Mouse (Mus musculus): ENCODE data around the gene Tm4sf5. TPM values are rescaled to one million over a fixed set of nuclear protein-coding genes. Genes with fewer than 3 reads are reported as not detected.
"Not testable (repeated sequence)": the region's sequence is repeated elsewhere in the genome, so short reads cannot be mapped to it uniquely, and the experiment has no call there.

Tm4sf5 gene
- polyA plus RNA-seq, 1 experiment from 2014 or later, result 0.91 TPM

GRCm38 (mm10) chr11:70514288-70514687, 9.2 kb downstream of the Tm4sf5 start, which contains the start of gene Vmo1:
TSS of gene Vmo1 (minus strand) at chr11:70514616.
- Histone ChIP-seq H3K4me1 (ENCODE audit: control insufficient read depth, insufficient read depth, low read length) (0 out of 2 replicates have a peak, but pooled peaks cover 8% of the 10 kb centered on the region), H3K36me3 (ENCODE audit: control insufficient read depth, insufficient read depth, low read length) (no peaks in the 10 kb centered on the region), H3K4me3 (ENCODE audit: low read length) (no peak within 1 kb of the TSS), H3K27me3 (ENCODE audit: control insufficient read depth, insufficient read depth, low read length) (no peaks in the 10 kb centered on the region; the same call in 1 of the 2 replicates), H3K9ac (ENCODE audit: low read depth, low read length) (no peak within 1 kb of the TSS), H3K27ac (ENCODE audit: low read depth, low read length) (no peak within 1 kb of the TSS), H3K9me3 (ENCODE audit: control insufficient read depth, low read length) (no peaks in the 10 kb centered on the region), H3K4me2 (replicated peaks; ENCODE audit: low read depth, low read length) (no peak within 1 kb of the TSS)
- WGBS, result 80% methylated on average over 7 of the region's 7 CpGs
- no peak for ATAC-seq (ENCODE audit: low FRiP score, low TSS enrichment)

GRCm38 (mm10) chr11:70516352-70516751, 11.3 kb downstream of the Tm4sf5 start:
- no peak overlapping the region for H3K9ac ChIP-seq (ENCODE audit: low read depth, low read length)
- H3K4me2 ChIP-seq (replicated peaks; ENCODE audit: low read depth, low read length), result no peak overlapping the region
- H3K4me1 ChIP-seq (ENCODE audit: control insufficient read depth, insufficient read depth, low read length), result peaks cover 10% of the 10 kb centered on the region; the same call in 1 of the 2 replicates
- no peak overlapping the region for H3K4me3 ChIP-seq (ENCODE audit: low read length)
- no peaks in the 10 kb centered on the region for H3K9me3 ChIP-seq (ENCODE audit: control insufficient read depth, low read length)
- no peaks in the 10 kb centered on the region for H3K36me3 ChIP-seq (ENCODE audit: control insufficient read depth, insufficient read depth, low read length)
- no peak overlapping the region for H3K27ac ChIP-seq (ENCODE audit: low read depth, low read length)
- ATAC-seq (ENCODE audit: low FRiP score, low TSS enrichment), result no peak
- WGBS, result 20% methylated on average over 2 of the region's 2 CpGs
- H3K27me3 ChIP-seq (ENCODE audit: control insufficient read depth, insufficient read depth, low read length), result no peaks in the 10 kb centered on the region; the same call in 1 of the 2 replicates

GRCm38 (mm10) chr11:70518436-70518835, 13.4 kb downstream of the Tm4sf5 start:
- 59% methylated on average over 1 of the region's 1 CpGs for WGBS
- ATAC-seq (ENCODE audit: low FRiP score, low TSS enrichment), result no peak
- H3K9ac ChIP-seq (ENCODE audit: low read depth, low read length), result no peak overlapping the region

GRCm38 (mm10) chr11:70518923-70519322, 13.9 kb downstream of the Tm4sf5 start, which contains the start of gene Gltpd2:
TSS of gene Gltpd2 (plus strand) at chr11:70519196.
- H3K36me3 ChIP-seq (ENCODE audit: control insufficient read depth, insufficient read depth, low read length), result no peaks in the 10 kb centered on the region

More at GRCm38 (mm10) chr11:70518436-70518835, 13.4 kb downstream of the Tm4sf5 start:
- no peaks in the 10 kb centered on the region for H3K9me3 ChIP-seq (ENCODE audit: control insufficient read depth, low read length)
- H3K36me3 ChIP-seq (ENCODE audit: control insufficient read depth, insufficient read depth, low read length), result no peaks in the 10 kb centered on the region
- H3K27me3 ChIP-seq (ENCODE audit: control insufficient read depth, insufficient read depth, low read length), result no peaks in the 10 kb centered on the region; the same call in 1 of the 2 replicates
- H3K4me3 ChIP-seq (ENCODE audit: low read length), result no peak overlapping the region
- H3K4me1 ChIP-seq (ENCODE audit: control insufficient read depth, insufficient read depth, low read length), result peaks cover 10% of the 10 kb centered on the region; the same call in 1 of the 2 replicates
- no peak overlapping the region for H3K27ac ChIP-seq (ENCODE audit: low read depth, low read length)
- no peak overlapping the region for H3K4me2 ChIP-seq (replicated peaks; ENCODE audit: low read depth, low read length)

GRCm38 (mm10) chr11:70520178-70520769, 15.2 kb downstream of the Tm4sf5 start:
- Histone ChIP-seq H3K36me3 (ENCODE audit: control insufficient read depth, insufficient read depth, low read length) (no peaks in the 10 kb centered on the region), H3K27me3 (ENCODE audit: control insufficient read depth, insufficient read depth, low read length) (no peaks in the 10 kb centered on the region; the same call in 1 of the 2 replicates), H3K9me3 (ENCODE audit: control insufficient read depth, low read length) (no peaks in the 10 kb centered on the region), H3K4me2 (replicated peaks; ENCODE audit: low read depth, low read length) (peak overlapping the region; percentile 45), H3K9ac (ENCODE audit: low read depth, low read length) (peak overlapping the region; percentile 57), H3K4me1 (ENCODE audit: control insufficient read depth, insufficient read depth, low read length) (peaks cover 7% of the 10 kb centered on the region; the same call in 1 of the 2 replicates), H3K27ac (ENCODE audit: low read depth, low read length) (peak overlapping the region; percentile 71), H3K4me3 (ENCODE audit: low read length) (peak overlapping the region; percentile 31)
- ATAC-seq (ENCODE audit: low FRiP score, low TSS enrichment), result peak; percentile 60
- 11% methylated on average over 41 of the region's 41 CpGs for WGBS

More at GRCm38 (mm10) chr11:70518923-70519322, 13.9 kb downstream of the Tm4sf5 start, which contains the start of gene Gltpd2:
- WGBS, result 83% methylated on average over 10 of the region's 10 CpGs
- Histone ChIP-seq H3K4me3 (ENCODE audit: low read length) (peak within 1 kb of the TSS; percentile 31), H3K27ac (ENCODE audit: low read depth, low read length) (no peak within 1 kb of the TSS), H3K9me3 (ENCODE audit: control insufficient read depth, low read length) (no peaks in the 10 kb centered on the region), H3K9ac (ENCODE audit: low read depth, low read length) (peak within 1 kb of the TSS; percentile 57), H3K27me3 (ENCODE audit: control insufficient read depth, insufficient read depth, low read length) (no peaks in the 10 kb centered on the region; the same call in 1 of the 2 replicates), H3K4me2 (replicated peaks; ENCODE audit: low read depth, low read length) (peak within 1 kb of the TSS; percentile 45), H3K4me1 (ENCODE audit: control insufficient read depth, insufficient read depth, low read length) (peaks cover 10% of the 10 kb centered on the region; the same call in 1 of the 2 replicates)
- ATAC-seq (ENCODE audit: low FRiP score, low TSS enrichment), result no peak

GRCm38 (mm10) chr11:70523306-70523989, 18.4 kb downstream of the Tm4sf5 start:
- not testable (repeated sequence) for H3K27me3 ChIP-seq (ENCODE audit: control insufficient read depth, insufficient read depth, low read length); H3K4me2 ChIP-seq (replicated peaks; ENCODE audit: low read depth, low read length); H3K27ac ChIP-seq (ENCODE audit: low read depth, low read length); H3K9me3 ChIP-seq (ENCODE audit: control insufficient read depth, low read length); H3K4me3 ChIP-seq (ENCODE audit: low read length); ATAC-seq (ENCODE audit: low FRiP score, low TSS enrichment); H3K9ac ChIP-seq (ENCODE audit: low read depth, low read length)
- peaks cover 12% of the 10 kb centered on the region for H3K4me1 ChIP-seq (ENCODE audit: control insufficient read depth, insufficient read depth, low read length)
- WGBS, result 84% methylated on average over 8 of the region's 8 CpGs
- peaks cover 20% of the 10 kb centered on the region for H3K36me3 ChIP-seq (ENCODE audit: control insufficient read depth, insufficient read depth, low read length)

GRCm38 (mm10) chr11:70524782-70525181, 19.7 kb downstream of the Tm4sf5 start:
- peak overlapping the region; percentile 41 for H3K4me2 ChIP-seq (replicated peaks; ENCODE audit: low read depth, low read length)
- H3K27me3 ChIP-seq (ENCODE audit: control insufficient read depth, insufficient read depth, low read length), result no peaks in the 10 kb centered on the region
- WGBS, result 5% methylated on average over 8 of the region's 8 CpGs
- H3K9ac ChIP-seq (ENCODE audit: low read depth, low read length), result 0 out of 2 replicates have a peak overlapping the region, but pooled peaks have one; percentile 40
- H3K4me3 ChIP-seq (ENCODE audit: low read length), result peak overlapping the region; percentile 81
- peaks cover 9% of the 10 kb centered on the region for H3K4me1 ChIP-seq (ENCODE audit: control insufficient read depth, insufficient read depth, low read length)
- ATAC-seq (ENCODE audit: low FRiP score, low TSS enrichment), result no peak
- H3K27ac ChIP-seq (ENCODE audit: low read depth, low read length), result no peak overlapping the region
- H3K36me3 ChIP-seq (ENCODE audit: control insufficient read depth, insufficient read depth, low read length), result peaks cover 28% of the 10 kb centered on the region
- H3K9me3 ChIP-seq (ENCODE audit: control insufficient read depth, low read length), result no peaks in the 10 kb centered on the region

- under 1% methylated on average over 25 of the region's 26 CpGs for WGBS
- H3K27ac ChIP-seq (ENCODE audit: low read depth, low read length), result no peak within 1 kb of the TSS
- peak within 1 kb of the TSS; percentile 81 for H3K4me3 ChIP-seq (ENCODE audit: low read length)
- peaks cover 5% of the 10 kb centered on the region; the same call in 1 of the 2 replicates for H3K4me1 ChIP-seq (ENCODE audit: control insufficient read depth, insufficient read depth, low read length)
- H3K9ac ChIP-seq (ENCODE audit: low read depth, low read length), result peak within 1 kb of the TSS; percentile 78
- ATAC-seq (ENCODE audit: low FRiP score, low TSS enrichment), result peak; percentile 94
- peaks cover 28% of the 10 kb centered on the region for H3K36me3 ChIP-seq (ENCODE audit: control insufficient read depth, insufficient read depth, low read length)
- no peaks in the 10 kb centered on the region for H3K27me3 ChIP-seq (ENCODE audit: control insufficient read depth, insufficient read depth, low read length)
- peak within 1 kb of the TSS; percentile 51 for H3K4me2 ChIP-seq (replicated peaks; ENCODE audit: low read depth, low read length)
- no peaks in the 10 kb centered on the region for H3K9me3 ChIP-seq (ENCODE audit: control insufficient read depth, low read length)
These were observed 20.2 kb downstream of the Tm4sf5 start, which contains the start of gene Psmb6 for GRCm38 (mm10) chr11:70525184-70525678. TSS of gene Psmb6 (plus strand) at chr11:70525367.

Data from kidney, embryonic 14.5 days (tissue).